Mouse (Mus musculus) thymus, postnatal 10 days (tissue): Measurements from ENCODE around the gene Gm7971.
"Not testable (repeated sequence)": the region's sequence is repeated elsewhere in the genome, so short reads cannot be mapped to it uniquely, and the experiment has no call there.

Source experiments
- DNase-seq, 2 experiments: peaks; one replicate each; pipeline ENCODE4 v3.0.0; 2021; ENCODE audit warnings: low spot score in 2 of 2

Gm7971 gene

GRCm38 (mm10) chr5:95594775-95595174 is at the start of gene Gm7971:
Gm7971 (minus strand) TSS chr5:95594875.
- not testable (repeated sequence) for DNase-seq
